ENCODE assay signal across 23 mouse cellular contexts in the genomic region with DNA sequence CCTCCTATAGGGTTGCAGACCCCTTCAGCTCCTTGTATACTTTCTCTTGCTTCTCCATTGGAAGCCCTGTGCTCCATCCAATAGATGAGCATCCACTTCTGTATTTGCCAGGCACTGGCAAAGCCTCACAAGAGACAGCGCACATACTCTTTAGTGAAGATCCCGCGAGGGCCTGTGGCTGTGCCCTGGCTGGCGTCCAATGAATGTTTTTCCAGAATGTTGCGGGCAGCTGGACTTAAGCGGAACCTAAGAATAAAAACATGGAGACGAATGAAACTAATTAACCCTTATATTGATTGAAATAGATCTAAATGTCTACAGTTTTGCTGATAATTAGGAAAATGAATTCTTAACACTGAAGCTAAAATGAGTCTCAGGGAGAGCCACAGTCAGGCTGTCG. TPM values are rescaled to one million over a fixed set of nuclear protein-coding genes. Genes with fewer than 3 reads are reported as not detected.
DNase-seq lines count a peak whose midpoint lies in the region; ATAC-seq and TF ChIP-seq lines count a peak whose summit lies in the region.
"Had no signal": no experiment of that assay in that cellular context is flagged by ENCODE, and none has a peak within 500 bp of the region (broad histone marks: within the 10 kb centered on the region; RNA-seq: fewer than 3 reads in every experiment).

No protein-coding gene starts in this region.

- H3K27me3 ChIP-seq in hindbrain, postnatal 0 days (ENCODE audit: insufficient read depth, low read length), result no peaks in the 10 kb centered on the region
- no peaks in the 10 kb centered on the region for H3K27me3 ChIP-seq in hindbrain, embryonic 14.5 days (ENCODE audit: control insufficient read depth, insufficient read depth, low read length)
- no peaks in the 10 kb centered on the region for H3K27me3 ChIP-seq in liver, postnatal 0 days (ENCODE audit: insufficient read depth, low read length)
- H3K27me3 ChIP-seq: embryonic facial prominence, embryonic 12.5 days; limb, embryonic 13.5 days; liver, embryonic 13.5 days had no signal

- no peak for TF ChIP-seq POLR2A in brain, embryonic 14.5 days (IDR thresholded peaks at IDR 0.05; ENCODE audit: borderline replicate concordance, extremely low read depth, insufficient read depth, insufficient read length, poor library complexity, severe bottlenecking)

- H3K4me2 ChIP-seq in hindbrain, postnatal 0 days (ENCODE audit: low read depth, low read length), result no peak overlapping the region
- no peak overlapping the region for H3K4me2 ChIP-seq in hindbrain, embryonic 14.5 days (replicated peaks)
- no peak overlapping the region for H3K4me2 ChIP-seq in liver, postnatal 0 days (ENCODE audit: low read depth, low read length)
- H3K4me2 ChIP-seq: embryonic facial prominence, embryonic 12.5 days; limb, embryonic 13.5 days; liver, embryonic 13.5 days; midbrain, embryonic 11.5 days had no signal

- H3K4me3 ChIP-seq in hindbrain, postnatal 0 days (ENCODE audit: low read length), result no peak overlapping the region
- no peak overlapping the region for H3K4me3 ChIP-seq in hindbrain, embryonic 14.5 days (replicated peaks; ENCODE audit: low read length)
- no peak overlapping the region for H3K4me3 ChIP-seq in liver, postnatal 0 days (ENCODE audit: low read depth, low read length)
- H3K4me3 ChIP-seq: embryonic facial prominence, embryonic 12.5 days; hindbrain, embryonic 10.5 days; limb, embryonic 13.5 days; liver, embryonic 13.5 days; myocyte had no signal

- peaks cover 2% of the 10 kb centered on the region; the same call in 1 of the 2 replicates for H3K36me3 ChIP-seq in hindbrain, postnatal 0 days (ENCODE audit: insufficient read depth, low read length)
- H3K36me3 ChIP-seq in hindbrain, embryonic 14.5 days (replicated peaks; ENCODE audit: control insufficient read depth, insufficient read depth), result peaks cover 10% of the 10 kb centered on the region; the same call in 1 of the 2 replicates
- peaks cover 11% of the 10 kb centered on the region; the same call in 1 of the 2 replicates for H3K36me3 ChIP-seq in liver, postnatal 0 days (replicated peaks; ENCODE audit: insufficient read depth, low read length)

- no peak for TF ChIP-seq EP300 in liver, postnatal 0 days (IDR thresholded peaks at IDR 0.05; ENCODE audit: low read depth)

- H3K9ac ChIP-seq in hindbrain, postnatal 0 days (replicated peaks; ENCODE audit: low read length), result no peak overlapping the region
- H3K9ac ChIP-seq in hindbrain, embryonic 14.5 days, result no peak overlapping the region
- no peak overlapping the region for H3K9ac ChIP-seq in liver, postnatal 0 days (replicated peaks)
- H3K9ac ChIP-seq: embryonic facial prominence, embryonic 12.5 days; limb, embryonic 13.5 days; liver, embryonic 13.5 days had no signal

- TF ChIP-seq CTCF in hindbrain, postnatal 0 days (IDR thresholded peaks at IDR 0.05; ENCODE audit: low read depth), result no peak
- TF ChIP-seq CTCF in brain, embryonic 14.5 days (IDR thresholded peaks at IDR 0.05; ENCODE audit: borderline replicate concordance, extremely low read depth, insufficient read depth, insufficient read length), result no peak
- TF ChIP-seq CTCF in liver, postnatal 0 days (IDR thresholded peaks at IDR 0.05; ENCODE audit: low read depth), result no peak

- no peaks in the 10 kb centered on the region for H3K4me1 ChIP-seq in hindbrain, postnatal 0 days (ENCODE audit: insufficient read depth, low read length)
- no peaks in the 10 kb centered on the region for H3K4me1 ChIP-seq in hindbrain, embryonic 14.5 days (replicated peaks; ENCODE audit: control insufficient read depth, insufficient read depth, low read length)
- H3K4me1 ChIP-seq in liver, postnatal 0 days (ENCODE audit: insufficient read depth), result no peaks in the 10 kb centered on the region
- H3K4me1 ChIP-seq: embryonic facial prominence, embryonic 12.5 days; hindbrain, embryonic 10.5 days; limb, embryonic 13.5 days; liver, embryonic 13.5 days had no signal

- no peaks in the 10 kb centered on the region for H3K9me3 ChIP-seq in hindbrain, postnatal 0 days (ENCODE audit: low read length)
- H3K9me3 ChIP-seq in hindbrain, embryonic 14.5 days (ENCODE audit: control insufficient read depth, low read length), result no peaks in the 10 kb centered on the region
- no peaks in the 10 kb centered on the region for H3K9me3 ChIP-seq in liver, postnatal 0 days (ENCODE audit: low read length)
- H3K9me3 ChIP-seq: embryonic facial prominence, embryonic 12.5 days; hindbrain, embryonic 10.5 days; limb, embryonic 13.5 days; liver, embryonic 13.5 days had no signal

- peak; percentile 37 to 38 for DNase-seq in cerebellum, postnatal 14 days
- DNase-seq in cerebellum, postnatal 36 days, result no peak
- DNase-seq in hindbrain, postnatal 0 days (ENCODE audit: low spot score), result peak; percentile 46
- no peak for DNase-seq in hindbrain, embryonic 14.5 days (ENCODE audit: low spot score)
- DNase-seq in lung, postnatal 14 days, result peak; percentile 47
- no peak for DNase-seq in lung, postnatal 36 days
- DNase-seq in brain, embryonic 14.5 days (ENCODE audit: low read depth), result peak; percentile 64
- no peak for DNase-seq in liver, postnatal 0 days
- DNase-seq: B cell, adult 2 months; cerebellum, adult 18-20 months; kidney, adult 9 months; liver, embryonic 13.5 days; right cerebral cortex, postnatal 14 days; spleen, adult 18-20 months; thymus, adult 18-20 months; thymus, postnatal 4 days had no signal

- no peak overlapping the region for H3K27ac ChIP-seq in hindbrain, postnatal 0 days
- H3K27ac ChIP-seq in hindbrain, embryonic 14.5 days, result no peak overlapping the region
- H3K27ac ChIP-seq in liver, postnatal 0 days (ENCODE audit: low read depth), result no peak overlapping the region
- H3K27ac ChIP-seq: embryonic facial prominence, embryonic 12.5 days; hindbrain, embryonic 10.5 days; limb, embryonic 13.5 days; liver, embryonic 13.5 days had no signal

- no peak for ATAC-seq in hindbrain, postnatal 0 days
- ATAC-seq in hindbrain, embryonic 14.5 days (ENCODE audit: low FRiP score), result no peak
- no peak for ATAC-seq in liver, postnatal 0 days
- ATAC-seq: forebrain, embryonic 16.5 days; inflammation-experienced regulatory T-cells, adult 6 months had no signal

- WGBS in hindbrain, postnatal 0 days, result 40% methylated on average over 8 of the region's 8 CpGs
- WGBS in hindbrain, embryonic 14.5 days, result 57% methylated on average over 8 of the region's 8 CpGs
- 90% methylated on average over 8 of the region's 8 CpGs for WGBS in liver, postnatal 0 days (ENCODE audit: insufficient replicate concordance)

RNA-seq across cellular contexts. Expression of a gene that starts 32.4 kb away (rescaled TPM):
- 47.2 and 59.6 TPM in 2 replicates for total RNA-seq in hindbrain, postnatal 0 days (2014; rRNA removed)
- 66.5 and 67.0 TPM in 2 replicates for polyA plus RNA-seq in hindbrain, postnatal 0 days (2015; fragmentation: Nextera tagmentation; extraction: Ambion mirVana)
- 62.8 and 73.5 TPM in 2 replicates for polyA plus RNA-seq in hindbrain, embryonic 14.5 days (2014; fragmentation: Nextera tagmentation; extraction: Ambion mirVana)
- polyA plus RNA-seq in brain, embryonic 14.5 days (2012; rRNA removed), result 46.9 and 47.6 TPM in 2 replicates
- 17.4 and 18.1 TPM in 2 replicates for polyA plus RNA-seq in liver, postnatal 0 days (2015; fragmentation: Nextera tagmentation; extraction: Ambion mirVana)

RNA-seq across cellular contexts. Expression of a gene that starts 32.6 kb away (rescaled TPM):
- total RNA-seq in hindbrain, postnatal 0 days (2014; rRNA removed), result 11.9 and 19.8 TPM in 2 replicates
- 40.6 and 42.1 TPM in 2 replicates for polyA plus RNA-seq in hindbrain, postnatal 0 days (2015; fragmentation: Nextera tagmentation; extraction: Ambion mirVana)
- polyA plus RNA-seq in hindbrain, embryonic 14.5 days (2014; fragmentation: Nextera tagmentation; extraction: Ambion mirVana), result 51.3 and 54.8 TPM in 2 replicates
- 29.2 and 34.1 TPM in 2 replicates for polyA plus RNA-seq in brain, embryonic 14.5 days (2012; rRNA removed)
- polyA plus RNA-seq in liver, postnatal 0 days (2015; fragmentation: Nextera tagmentation; extraction: Ambion mirVana), result 28.0 and 28.2 TPM in 2 replicates

Comparison
In these comparisons a context has a peak if more than half of its experiments do, and no peak if none do; other contexts are left out.
1. DNase-seq: peak in cerebellum, postnatal 14 days (2 of 2), hindbrain, postnatal 0 days (single experiment), lung, postnatal 14 days (single experiment) and brain, embryonic 14.5 days (single experiment); none in cerebellum, postnatal 36 days (0 of 2), hindbrain, embryonic 14.5 days (single experiment), lung, postnatal 36 days (single experiment) and liver, postnatal 0 days (single experiment).